Mouse (Mus musculus): Measurements from ENCODE around the gene Aff3.

The Aff3 gene

GRCm38 (mm10) chr1:38546696-38547095 lies 118.1 kb downstream of the Aff3 start:
- in situ Hi-C loops (cut with MboI; ENCODE audit: low sequenced_read_pairs) = no loop called here

GRCm38 (mm10) chr1:38545282-38545945 lies 119.3 kb downstream of the Aff3 start:
- in situ Hi-C loops (cut with MboI; ENCODE audit: low sequenced_read_pairs) = no loop called here

GRCm38 (mm10) chr1:38544501-38544900 lies 120.3 kb downstream of the Aff3 start:
- in situ Hi-C loops (cut with MboI; ENCODE audit: low sequenced_read_pairs) = no loop called here

GRCm38 (mm10) chr1:38541536-38541935 lies 123.2 kb downstream of the Aff3 start:
- in situ Hi-C loops (cut with MboI; ENCODE audit: low sequenced_read_pairs) = no loop called here

GRCm38 (mm10) chr1:38536929-38537540 lies 127.7 kb downstream of the Aff3 start:
- in situ Hi-C loops (cut with MboI; ENCODE audit: low sequenced_read_pairs) = no loop called here

- in situ Hi-C loops (cut with MboI; ENCODE audit: low sequenced_read_pairs) = no loop called here
Observed at GRCm38 (mm10) chr1:38532581-38532980, 132.2 kb downstream of the Aff3 start.

GRCm38 (mm10) chr1:38528607-38529006 lies 136.1 kb downstream of the Aff3 start:
- in situ Hi-C loops (cut with MboI; ENCODE audit: low sequenced_read_pairs) = no loop called here

- in situ Hi-C loops (cut with MboI; ENCODE audit: low sequenced_read_pairs) = no loop called here
Observed at GRCm38 (mm10) chr1:38526568-38526967, 138.2 kb downstream of the Aff3 start.

- in situ Hi-C loops (cut with MboI; ENCODE audit: low sequenced_read_pairs) = no loop called here
Observed at GRCm38 (mm10) chr1:38521651-38522050, 143.1 kb downstream of the Aff3 start.

GRCm38 (mm10) chr1:38516225-38516624 lies 148.5 kb downstream of the Aff3 start:
- in situ Hi-C loops (cut with MboI; ENCODE audit: low sequenced_read_pairs) = no loop called here

GRCm38 (mm10) chr1:38514634-38515011 lies 150.1 kb downstream of the Aff3 start:
- in situ Hi-C loops (cut with MboI; ENCODE audit: low sequenced_read_pairs) = no loop called here

GRCm38 (mm10) chr1:38513970-38514633 lies 150.7 kb downstream of the Aff3 start:
- in situ Hi-C loops (cut with MboI; ENCODE audit: low sequenced_read_pairs) = no loop called here

GRCm38 (mm10) chr1:38512258-38513081 lies 152.3 kb downstream of the Aff3 start:
- in situ Hi-C loops (cut with MboI; ENCODE audit: low sequenced_read_pairs) = no loop called here

- in situ Hi-C loops (cut with MboI; ENCODE audit: low sequenced_read_pairs) = no loop called here
Observed at GRCm38 (mm10) chr1:38511076-38511475, 153.7 kb downstream of the Aff3 start.

- in situ Hi-C loops (cut with MboI; ENCODE audit: low sequenced_read_pairs) = no loop called here
Observed at GRCm38 (mm10) chr1:38509301-38509700, 155.5 kb downstream of the Aff3 start.

- in situ Hi-C loops (cut with MboI; ENCODE audit: low sequenced_read_pairs) = no loop called here
Observed at GRCm38 (mm10) chr1:38507636-38508179, 157.0 kb downstream of the Aff3 start.

GRCm38 (mm10) chr1:38506396-38506795 lies 158.4 kb downstream of the Aff3 start:
- in situ Hi-C loops (cut with MboI; ENCODE audit: low sequenced_read_pairs) = no loop called here

- in situ Hi-C loops (cut with MboI; ENCODE audit: low sequenced_read_pairs) = no loop called here
Observed at GRCm38 (mm10) chr1:38503431-38504089, 161.2 kb downstream of the Aff3 start.

- in situ Hi-C loops (cut with MboI; ENCODE audit: low sequenced_read_pairs) = no loop called here
Observed at GRCm38 (mm10) chr1:38502797-38503196, 162.0 kb downstream of the Aff3 start.

GRCm38 (mm10) chr1:38501231-38501630 lies 163.5 kb downstream of the Aff3 start:
- in situ Hi-C loops (cut with MboI; ENCODE audit: low sequenced_read_pairs) = no loop called here

- in situ Hi-C loops (cut with MboI; ENCODE audit: low sequenced_read_pairs) = no loop called here
Observed at GRCm38 (mm10) chr1:38499500-38499899, 165.3 kb downstream of the Aff3 start.
